Mouse (Mus musculus) heart, adult 9 months (tissue): ENCODE measurements around the gene Akap3.

Experiments
- DNase-seq, 2 experiments: peaks; one replicate each; pipeline ENCODE4 v3.0.0; 2022; ENCODE audit warnings: low spot score in 2 of 2

Akap3 gene

DNA sequence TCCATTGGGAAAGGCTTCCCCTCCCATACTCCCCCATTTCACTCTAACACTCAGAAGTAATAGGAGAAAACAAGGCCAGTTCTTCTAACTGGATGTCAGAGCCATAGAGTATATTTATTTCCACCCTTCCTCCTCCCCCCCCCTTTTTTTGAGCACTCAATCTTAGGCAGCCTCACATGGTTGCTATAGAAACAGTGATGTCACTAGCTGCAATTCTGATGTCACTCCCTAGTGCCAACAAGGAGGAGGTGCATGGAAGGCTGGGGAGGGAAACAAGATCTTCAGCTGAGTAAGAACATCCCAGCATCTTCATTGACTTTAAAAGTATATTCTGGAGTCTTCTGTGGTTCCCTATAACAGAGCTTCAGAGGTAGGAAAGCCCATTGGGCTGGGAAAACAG is at the start of gene Akap3:
TSS of gene Akap3 (plus strand) at position 218 of the 400 bp plus-strand sequence.
- DNase-seq = no peak

DNA sequence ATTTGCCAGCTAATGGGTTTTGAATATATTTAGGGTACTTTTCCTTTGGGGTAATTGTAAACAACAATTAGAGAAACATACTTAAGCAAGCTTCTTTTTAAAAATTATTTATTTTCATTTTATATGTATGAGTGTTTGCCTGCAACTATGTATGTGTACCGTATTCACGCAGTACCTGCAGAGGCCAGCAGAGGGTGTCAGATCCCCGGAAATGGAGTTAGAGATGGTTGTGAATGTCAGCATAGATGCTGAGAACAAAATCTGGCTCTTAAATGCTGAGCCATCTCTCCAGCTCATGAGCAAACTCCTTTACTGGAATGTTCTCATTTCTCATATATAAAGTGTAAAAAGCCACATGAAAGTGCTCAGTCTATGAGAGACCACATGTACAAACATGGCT is 46.1 kb upstream of the Akap3 start:
- no peak for DNase-seq

DNA sequence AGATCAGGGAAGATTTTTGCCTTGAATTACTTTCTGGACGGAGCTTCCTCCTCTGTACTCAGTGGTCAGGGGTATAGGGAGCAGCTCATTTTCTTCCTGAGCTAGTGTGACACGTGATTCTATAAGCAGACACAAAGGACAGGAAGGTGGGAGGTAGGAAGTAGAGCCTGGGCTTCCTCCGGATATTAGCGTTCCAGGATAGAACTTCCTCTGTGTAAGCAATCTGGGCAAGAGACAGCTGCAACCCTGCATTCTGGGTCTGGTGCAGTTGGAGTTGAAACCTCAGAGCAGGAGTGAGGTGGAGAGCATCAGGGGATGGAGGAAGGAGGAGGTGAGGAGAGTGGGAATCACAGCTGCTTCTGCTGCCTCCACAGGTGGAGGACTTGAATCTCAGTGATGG is 44.8 kb upstream of the Akap3 start:
- DNase-seq = peak in 1 of 2 experiments; percentile 17

DNA sequence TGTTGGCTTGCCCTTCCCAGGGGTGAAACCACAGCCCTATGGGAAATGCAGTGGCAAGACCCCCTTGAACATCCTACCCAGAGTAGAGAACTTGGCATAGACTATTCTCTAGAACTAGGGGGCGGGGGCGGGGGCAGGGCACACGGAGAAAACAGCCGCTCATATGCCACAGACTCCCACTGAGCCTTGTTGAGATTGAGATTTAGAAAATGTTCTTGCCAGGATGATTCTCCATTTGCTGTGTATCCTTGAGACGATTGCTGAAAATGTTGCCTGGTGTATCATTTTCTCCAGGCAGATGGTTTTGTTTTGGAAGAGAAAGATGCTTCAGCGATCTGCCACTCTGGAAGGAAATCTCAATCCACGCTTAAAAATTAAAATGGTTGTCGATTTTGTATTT is 44.3 kb upstream of the Akap3 start:
- DNase-seq = no peak

DNA sequence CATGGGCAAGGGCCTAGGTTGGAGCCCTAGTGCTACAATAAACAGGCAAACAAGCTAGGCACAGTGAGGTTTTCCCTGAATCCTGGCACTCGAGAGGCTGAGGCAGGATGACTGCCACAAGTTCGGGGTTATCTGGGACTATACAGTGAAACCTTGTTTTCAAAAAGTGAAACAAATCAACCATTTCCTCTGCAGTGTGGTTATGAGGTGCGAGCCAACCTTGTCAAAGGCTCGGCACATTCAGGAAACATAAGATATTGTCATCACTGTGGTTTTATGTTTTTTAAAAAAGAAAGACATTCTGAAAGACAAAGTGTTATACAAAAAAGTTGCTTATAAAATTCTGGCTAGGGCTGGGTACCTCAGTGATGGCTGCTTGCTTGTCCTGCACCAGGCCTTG is 41.4 kb upstream of the Akap3 start:
- DNase-seq = no peak

DNA sequence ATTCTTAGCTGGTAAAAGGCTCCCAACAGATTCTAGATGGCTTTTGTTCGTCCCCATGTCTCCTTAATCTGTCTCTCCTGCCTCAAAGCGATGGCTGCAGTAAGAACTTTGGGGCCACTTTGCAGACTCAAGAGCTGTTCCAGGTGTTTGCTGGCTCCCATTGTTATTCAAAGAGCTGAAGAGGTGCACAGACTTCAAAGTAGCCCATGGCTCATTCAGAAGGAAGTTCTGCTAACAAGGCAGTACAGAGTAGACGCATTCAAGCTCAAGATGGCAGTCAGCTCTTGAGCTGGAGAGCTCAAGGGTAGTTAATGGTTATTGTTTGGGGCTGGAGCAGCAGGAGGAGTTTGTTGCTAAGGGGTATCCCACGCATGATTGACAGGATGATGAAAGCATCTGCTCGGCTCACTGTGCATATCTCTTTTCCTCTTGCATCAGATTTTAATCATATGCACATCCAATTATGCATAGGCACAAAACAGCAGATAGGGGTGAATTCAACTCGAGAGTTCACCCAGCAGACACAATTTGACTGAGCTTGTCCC is 37.6 kb upstream of the Akap3 start:
- DNase-seq = no peak

DNA sequence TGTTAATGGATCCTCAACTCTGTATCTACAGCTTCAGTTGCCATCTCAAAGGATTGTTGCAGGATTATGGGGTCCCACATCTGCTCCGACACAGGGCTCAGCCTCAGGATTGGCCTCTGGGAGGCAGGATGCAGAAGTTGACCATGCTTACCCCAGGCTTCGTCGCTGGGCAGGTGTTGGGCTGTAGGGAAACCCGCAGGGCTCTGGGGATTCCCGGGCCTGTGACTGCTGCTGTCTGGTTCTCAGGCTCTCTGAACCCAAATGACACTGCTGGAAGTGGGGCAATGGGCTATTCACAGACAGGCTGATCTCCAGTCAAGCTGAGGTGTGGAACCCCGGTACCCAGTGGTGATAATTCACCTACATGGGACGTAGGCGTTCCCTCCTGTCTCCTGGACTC is 36.6 kb upstream of the Akap3 start:
- DNase-seq = no peak

DNA sequence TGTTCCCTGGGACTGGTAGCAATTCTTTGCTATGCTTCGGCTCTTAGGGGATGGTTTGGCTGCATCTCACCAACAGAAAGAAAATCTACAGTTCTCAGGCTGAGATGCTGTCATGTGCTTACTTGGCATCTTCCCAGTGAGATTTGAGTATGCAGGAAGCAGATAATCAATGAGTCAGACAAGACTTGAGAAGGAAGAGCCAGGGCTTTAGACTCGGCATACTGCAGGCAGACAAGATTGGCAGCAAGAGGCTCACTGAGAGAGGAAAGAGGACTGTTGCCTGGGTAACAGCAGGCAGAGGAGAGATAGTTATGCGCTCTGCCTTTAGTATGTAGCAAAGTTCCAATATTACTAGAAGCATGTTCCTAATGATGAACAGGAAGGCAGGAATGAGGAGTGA is 29.8 kb upstream of the Akap3 start:
- DNase-seq = no peak

DNA sequence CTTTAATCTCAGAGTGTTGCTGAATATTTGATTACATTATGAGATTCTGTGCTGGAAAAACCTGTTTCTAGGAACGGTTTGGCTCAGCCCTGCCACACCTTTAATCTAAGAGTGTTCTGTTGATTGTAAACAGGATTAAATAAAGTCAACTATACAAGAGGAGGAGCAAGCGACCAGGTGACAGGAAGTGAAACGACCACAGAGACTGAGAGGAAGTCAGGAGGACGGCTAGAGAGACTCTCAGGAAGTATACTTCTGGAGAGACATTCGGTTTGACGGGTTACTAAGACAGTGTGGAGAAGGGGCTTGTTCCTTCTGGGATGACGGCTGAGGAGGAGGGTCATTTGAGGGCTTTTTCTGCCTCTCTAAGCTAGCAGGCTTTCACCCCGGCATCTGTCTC is 16.3 kb upstream of the Akap3 start:
- no peak for DNase-seq

DNA sequence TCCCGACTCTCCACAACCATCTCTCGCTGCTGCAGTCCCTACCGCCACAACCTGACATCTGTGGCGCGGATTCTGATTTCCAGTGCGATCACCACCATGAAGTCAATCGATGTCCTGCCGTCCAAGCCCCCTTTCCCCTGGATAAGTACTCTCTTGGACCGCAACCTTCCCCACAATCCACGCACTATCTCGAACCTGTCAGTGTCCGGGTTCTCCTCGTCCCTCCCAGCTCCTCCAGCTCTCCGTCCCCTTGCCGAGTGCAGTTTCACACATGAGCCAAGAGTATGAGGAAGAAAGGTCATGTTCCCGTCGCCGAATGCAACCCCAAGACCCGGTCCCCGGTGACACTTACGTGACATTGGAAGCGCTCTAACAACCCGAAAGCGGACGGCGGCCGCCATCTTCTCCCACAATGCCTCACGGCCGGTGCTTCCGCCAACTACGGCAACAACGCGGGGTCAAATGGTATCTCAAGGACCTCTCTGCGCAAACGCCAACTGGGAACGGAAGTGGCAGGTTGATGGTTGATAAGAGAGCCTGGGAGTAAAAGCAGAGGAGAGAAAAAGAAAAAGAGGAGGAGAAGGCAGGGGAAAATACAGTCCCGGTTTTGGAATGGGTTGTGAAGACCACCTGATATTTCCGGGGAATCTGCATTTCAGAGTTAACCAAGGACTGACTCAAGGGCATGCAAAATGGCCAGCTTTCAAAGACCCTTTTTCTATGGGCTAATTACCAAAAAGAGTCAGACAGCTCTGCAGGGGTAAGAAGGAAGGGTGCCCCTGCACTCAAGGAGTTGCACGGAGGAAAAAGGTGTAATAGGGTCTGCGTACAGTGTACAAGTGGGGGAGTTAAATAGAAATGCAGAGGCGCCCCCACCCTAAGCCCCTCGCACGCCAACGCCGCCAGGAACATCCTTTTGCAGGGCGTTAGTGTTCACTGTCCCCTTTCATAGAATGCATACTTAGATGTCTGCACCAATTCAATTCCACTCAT is 3.9 kb upstream of the Akap3 start, which contains the start of gene Ndufa9:
TSS of gene Ndufa9 (minus strand) at position 425 of the 993 bp plus-strand sequence.
- DNase-seq = peak; percentile 86 to 94

DNA sequence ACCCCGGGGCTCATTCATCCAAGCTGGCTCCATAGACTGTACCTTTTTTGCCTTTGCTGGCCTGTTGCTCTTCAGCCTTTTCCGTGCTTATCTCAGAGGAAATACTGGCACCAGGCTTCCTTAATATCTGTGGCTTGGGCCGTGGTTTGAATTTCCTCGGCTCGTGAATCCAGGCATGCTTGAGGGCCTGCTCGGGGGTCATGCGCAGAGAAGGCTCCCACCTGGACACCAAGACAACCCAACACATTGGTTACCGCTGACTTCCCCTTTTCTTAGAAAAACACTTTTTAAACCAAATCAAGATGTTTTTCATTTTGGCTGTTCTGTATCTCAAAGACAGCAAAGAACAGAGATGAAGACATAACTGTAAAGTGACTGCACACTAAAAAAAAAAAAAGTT is 24.2 kb downstream of the Akap3 start:
- DNase-seq = no peak

DNA sequence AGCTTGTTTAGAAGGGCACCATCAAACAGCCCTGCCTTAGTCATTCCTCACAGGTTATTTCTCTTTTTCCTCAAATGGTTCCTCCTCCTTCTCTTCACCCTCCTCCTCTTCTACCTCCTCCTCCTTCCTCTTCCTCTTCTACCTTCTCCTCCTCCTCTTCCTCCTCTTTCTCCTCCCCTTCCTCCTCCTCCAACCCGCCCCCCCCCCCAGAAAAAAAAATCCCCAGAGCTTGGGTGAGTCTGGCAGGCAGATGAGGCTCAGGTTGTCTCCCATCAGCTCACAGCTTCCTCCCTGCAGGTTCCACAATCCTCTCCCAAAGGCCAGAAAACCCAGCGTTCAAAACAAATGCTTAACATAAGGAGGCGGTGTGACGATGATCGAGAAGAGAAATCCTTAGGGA is 54.5 kb downstream of the Akap3 start:
- no peak for DNase-seq

DNA sequence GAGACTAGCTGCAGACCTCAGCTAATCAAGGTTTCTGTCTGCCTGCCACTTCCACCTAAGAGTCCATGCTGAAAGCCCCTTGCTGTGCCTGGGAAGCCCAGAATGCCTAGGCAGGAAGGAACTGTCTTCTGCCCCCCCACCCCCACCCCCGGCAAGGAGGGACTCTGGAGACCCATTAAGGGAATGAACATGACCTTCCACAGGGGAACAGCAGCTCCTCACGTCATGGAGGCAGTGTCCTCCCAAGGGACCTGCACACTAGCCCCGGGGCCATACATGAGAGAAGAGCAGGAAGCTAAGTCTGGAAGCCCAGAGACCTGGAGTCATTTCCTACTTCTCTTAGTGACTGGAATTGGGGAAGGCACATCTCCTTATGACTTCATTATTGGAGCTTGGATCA is 55.0 kb downstream of the Akap3 start:
- DNase-seq = no peak

DNA sequence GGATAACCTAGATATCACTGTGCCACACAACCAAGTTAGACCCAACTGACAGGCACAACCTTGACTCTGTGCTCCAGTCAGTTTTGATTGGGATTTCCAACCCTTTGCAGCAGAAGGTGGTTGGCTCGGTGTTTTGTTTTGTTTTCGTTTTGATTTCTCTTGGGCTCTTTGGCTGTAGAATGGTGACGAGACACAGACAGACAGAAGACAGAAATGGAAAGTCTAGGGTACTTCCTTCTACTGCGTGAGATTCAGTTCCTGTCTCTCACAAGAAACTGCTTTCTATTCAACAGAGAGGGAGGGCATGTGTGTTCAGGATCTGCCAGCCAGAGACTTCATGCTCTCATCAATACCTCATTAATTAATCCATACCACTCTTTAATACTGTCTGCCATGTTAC is 57.8 kb downstream of the Akap3 start:
- no peak for DNase-seq

DNA sequence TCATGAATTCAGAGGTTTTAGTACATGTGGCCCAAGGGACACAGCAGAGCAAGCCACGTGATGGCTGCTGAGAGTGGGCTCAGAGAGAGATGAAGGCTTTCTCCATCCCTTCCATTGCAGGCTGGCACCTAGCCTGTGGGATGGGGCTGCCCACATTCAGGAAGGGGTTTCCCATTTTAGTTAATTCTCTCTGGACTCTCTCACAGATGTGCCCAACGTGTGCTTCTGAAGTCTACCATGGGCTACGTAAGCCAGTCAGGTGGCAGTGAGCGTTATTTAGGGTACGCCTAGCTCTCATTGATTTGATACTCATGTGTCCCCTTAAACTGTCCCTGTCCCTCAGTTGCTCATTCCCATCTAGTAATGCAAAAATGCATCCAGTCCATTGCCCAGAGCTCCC is 62.0 kb downstream of the Akap3 start:
- DNase-seq = no peak

DNA sequence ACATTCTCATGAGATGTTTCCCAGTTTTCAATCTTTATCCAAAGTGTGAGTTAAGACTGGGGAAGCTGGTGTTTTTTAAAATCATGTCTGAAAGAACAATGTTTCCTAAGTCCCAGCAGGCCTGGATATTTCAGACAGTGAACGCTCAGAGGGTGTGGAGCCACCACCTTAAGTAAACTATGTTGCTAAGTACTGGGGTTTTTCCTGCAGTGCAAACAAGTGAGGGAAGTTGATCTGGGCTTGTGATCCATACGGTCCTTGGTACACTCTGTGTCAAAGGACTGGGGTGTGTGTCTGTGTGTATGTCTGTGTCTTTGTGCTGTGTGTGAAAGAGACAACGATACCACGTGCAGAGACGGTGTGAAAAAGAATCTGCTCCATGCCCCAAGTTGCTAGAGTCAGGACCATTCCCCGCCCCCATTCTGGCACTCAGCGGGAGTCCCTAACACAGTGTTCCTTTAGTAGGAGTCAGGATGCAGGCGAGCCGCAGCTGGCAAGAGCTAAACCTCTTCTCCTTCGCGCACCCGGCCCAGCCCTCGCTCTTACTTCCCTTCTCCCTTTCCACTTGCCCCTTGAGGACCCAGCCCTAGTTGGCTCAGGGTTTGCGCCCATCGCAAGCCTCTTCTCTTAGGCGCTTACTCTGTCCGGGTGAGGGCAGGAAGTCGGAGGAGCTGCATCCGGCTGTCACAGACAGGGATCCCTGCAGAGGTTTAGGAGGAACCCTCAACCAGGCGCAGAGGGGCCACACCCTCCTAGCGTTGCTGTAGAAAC is 68.4 kb downstream of the Akap3 start, which contains the start of gene Dyrk4:
TSS of gene Dyrk4 (minus strand) at position 729 of the 771 bp plus-strand sequence.
- peak; percentile 19 to 48 for DNase-seq
